Mouse (Mus musculus) mouse trophoblast stem cell (cell line): Measurements from ENCODE around the gene Ubfd1.
"Not testable (repeated sequence)": the region's sequence is repeated elsewhere in the genome, so short reads cannot be mapped to it uniquely, and the experiment has no call there.

Source experiments
- in situ Hi-C, 2 experiments: fragments of 300-500 bp; cut with MseI, MboI; formaldehyde crosslinking; loops; 2 replicates in 1 of 2; 3 replicates in 1 of 2; pipeline ENCODE4 v1.15.1; 2025

The Ubfd1 gene

DNA sequence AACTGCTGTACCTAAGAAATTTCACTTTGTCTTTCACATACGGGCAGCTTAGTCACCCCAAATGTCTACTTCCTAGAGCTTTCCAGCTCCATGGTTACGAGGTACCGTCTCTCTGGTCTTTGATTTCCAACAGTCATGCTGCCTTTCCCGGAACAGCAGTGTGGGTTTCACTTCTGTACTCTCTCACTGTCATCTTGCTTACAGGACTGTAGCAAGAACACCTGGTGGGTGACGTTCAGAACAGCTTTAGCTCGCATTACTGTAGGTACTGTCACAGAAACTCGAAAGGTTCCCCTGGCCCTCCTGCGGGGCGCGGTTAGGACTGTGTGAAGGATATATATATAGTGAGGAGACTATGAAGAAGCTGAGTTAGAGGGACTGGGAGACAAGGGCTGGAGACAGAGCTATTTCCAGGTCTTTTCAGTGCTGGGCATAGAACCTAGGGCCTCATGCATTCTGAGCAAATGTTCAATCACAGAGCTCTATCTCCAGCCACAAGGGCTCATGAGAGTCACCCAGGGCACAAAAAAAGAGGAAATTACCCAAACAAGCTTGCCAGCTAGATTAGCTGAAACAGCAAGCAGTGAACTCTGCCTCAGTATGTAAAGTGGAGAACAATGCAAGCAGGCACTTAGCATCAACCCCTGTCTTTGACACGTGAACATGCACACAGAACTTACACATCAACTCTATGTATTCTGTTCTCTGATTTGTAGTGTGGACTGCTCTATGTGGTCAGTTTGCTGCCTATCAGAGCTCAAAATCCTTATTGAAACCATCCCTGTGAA is 20.4 kb downstream of the Ubfd1 start:
- in situ Hi-C loops = no loop called here

DNA sequence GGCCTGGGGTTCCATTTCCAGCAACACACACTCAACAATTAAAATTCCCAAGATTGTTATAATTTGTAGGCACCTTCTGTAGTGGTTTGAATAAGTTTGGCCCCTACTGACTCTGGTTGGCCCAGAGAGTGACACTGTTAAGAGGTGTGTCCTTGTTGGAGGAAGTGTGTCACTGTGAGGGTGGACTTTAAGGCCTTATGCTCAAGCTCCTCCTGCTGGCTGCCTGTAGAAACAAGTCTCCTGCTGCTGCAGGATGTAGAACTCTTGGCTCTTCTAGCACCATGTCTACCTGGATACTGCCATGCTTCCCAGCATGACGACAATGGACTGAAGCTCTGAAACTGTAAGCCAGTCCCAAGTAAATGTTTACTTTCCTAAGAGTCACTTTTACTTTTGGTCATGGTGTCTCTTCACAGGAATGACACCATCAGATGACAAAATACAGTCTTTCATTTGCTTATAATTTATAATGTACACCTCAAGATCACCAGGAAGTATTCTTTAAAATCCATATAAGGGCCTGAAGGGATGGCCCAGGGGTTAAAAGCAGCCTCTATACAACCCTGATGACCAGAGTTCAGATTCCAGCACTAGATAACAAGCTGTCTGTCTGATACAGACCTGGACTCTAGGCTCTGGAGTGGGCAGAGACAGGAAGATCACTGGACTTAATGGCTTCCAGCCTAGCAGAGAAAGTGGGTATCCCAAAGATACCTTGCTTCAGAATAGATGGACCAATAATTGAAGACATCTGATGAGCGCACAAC is 27.8 kb downstream of the Ubfd1 start:
- in situ Hi-C loops = no loop called here

DNA sequence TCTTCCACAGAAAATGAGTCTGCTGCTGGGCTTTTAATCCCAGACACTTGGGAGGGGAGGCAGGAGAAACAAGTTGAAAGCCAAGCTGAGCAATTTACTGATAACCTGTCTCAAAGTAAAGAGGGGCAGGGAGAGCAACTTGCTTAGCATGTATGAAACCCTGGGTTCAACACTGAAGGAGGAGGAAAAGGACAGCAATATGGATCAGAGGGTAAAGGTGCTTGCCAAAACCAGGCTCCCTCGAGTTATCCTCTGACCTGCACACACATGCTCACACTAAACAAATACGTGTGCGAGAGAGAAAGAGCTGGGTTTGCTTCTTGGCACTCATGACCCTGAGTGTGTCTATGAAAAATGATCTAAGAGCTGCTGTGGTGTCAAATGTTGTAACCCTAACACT is 31.0 kb downstream of the Ubfd1 start:
- in situ Hi-C loops = no loop called here

DNA sequence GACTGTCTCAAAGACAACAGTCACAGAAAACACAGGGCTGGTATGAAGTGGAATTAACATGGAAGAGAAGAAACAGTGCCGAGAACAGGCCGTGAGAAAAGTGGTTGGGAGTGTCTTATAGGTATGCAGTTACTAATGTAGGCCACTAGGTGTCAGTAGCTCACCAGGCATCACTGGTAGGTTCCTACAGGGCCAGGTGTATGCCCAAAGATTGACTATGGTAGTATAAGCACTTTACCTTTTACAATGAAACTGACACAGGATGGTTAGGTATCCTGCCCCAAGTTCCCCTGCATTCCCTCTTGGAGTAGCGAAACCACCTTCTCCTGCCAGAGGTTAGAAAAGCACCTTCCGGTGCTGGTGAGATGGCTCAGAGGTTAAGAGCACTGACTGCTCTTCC is 32.2 kb downstream of the Ubfd1 start:
- in situ Hi-C loops = no loop called here

DNA sequence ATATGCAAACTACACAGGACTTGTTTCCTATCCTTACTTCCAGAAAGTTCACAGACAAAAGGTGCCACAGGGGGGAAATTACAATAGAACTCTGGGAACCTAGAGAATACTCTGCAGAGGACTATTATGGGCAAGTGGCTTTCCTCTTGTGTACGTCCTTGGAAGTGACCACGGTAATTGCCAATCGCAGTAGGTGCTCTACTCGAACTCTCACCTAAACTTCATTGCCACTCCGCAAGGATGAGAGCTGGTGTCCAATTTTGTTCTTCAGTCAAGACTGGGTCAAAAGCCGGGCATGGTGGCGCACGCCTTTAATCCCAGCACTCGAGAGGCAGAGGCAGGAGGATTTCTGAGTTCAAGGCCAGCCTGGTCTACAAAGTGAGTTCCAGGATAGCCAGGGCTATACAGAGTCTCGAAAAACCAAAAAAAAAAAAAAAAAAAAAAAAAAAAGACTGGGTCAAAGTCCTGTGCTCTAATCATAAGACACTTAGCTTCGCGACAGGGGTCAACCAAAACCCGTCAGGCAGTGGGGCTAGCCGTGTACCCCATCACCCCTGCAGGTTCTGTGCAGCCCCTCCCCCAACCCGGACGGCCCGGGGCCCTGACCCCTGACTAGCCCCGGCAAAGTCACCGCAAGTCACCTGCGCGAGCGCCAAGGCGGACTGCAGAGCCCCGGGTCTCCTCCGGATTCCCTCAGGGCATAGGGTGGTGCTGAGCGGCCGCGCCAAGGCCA is 34.2 kb downstream of the Ubfd1 start:
- in situ Hi-C loops = not testable (repeated sequence)

DNA sequence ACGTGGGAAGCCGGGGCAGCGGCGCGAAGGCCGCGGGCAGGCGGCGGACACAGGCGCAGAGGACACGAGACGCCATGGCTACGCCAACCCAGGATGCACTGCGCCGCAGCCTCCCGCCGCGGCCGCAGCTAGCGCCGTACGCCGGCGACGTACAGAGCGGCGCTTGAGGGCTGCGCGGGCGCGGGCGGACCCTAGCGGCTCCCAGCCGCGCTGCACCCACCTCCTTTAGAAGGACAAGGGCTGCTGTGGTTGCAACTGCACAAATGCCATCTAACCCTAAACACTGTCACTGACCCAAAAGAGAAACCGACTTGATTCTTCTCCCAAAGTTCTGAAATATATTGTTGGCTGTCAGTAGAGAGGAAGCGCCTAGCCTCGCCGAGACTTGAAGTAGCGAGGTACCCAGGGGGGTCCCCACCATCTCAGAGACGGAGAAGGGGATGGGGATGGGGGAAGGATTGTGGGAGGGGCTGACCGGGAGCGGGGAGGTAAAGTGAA is 34.8 kb downstream of the Ubfd1 start, which contains the start of gene Ndufab1:
Gene Ndufab1 (minus strand): TSS at position 140 of the 498 bp plus-strand sequence.
- in situ Hi-C loops = no loop called here

DNA sequence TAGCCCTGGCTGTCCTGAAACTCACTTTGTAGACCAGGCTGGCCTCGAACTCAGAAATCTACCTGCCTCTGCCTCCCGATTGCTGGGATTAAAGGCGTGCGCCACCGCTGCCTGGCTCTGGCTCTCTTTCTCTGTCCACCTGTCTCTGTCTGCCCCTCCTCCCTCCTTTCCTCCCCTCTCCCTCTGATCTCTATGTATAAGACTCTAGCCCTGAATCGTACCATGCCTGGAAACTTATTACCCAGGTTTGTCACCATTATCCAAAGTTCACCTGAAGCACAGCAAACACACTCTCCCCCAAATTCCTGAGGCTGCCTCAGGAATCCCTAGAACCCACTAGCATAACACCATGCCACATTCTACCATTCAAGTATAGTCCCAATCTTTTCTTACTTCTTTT is 41.2 kb downstream of the Ubfd1 start:
- in situ Hi-C loops = no loop called here

DNA sequence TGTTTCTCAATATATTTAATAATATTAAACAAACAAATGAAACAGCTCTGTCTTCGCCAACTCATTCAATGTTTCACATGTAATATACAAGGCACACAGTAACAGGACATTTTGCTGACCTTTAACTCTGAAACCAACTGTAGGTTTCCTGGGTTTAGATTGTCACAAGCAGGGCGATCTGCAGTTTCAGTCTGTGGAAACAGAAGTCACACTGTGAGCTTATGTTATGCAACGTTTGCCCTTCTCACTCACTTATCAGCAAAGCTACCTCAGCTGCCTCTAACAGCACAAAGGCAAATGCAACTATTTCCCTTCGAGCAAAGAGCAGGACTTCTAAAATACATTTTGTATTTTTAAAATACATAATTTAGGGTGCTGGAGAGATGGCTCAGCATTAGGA is 56.5 kb downstream of the Ubfd1 start:
- in situ Hi-C loops = no loop called here

DNA sequence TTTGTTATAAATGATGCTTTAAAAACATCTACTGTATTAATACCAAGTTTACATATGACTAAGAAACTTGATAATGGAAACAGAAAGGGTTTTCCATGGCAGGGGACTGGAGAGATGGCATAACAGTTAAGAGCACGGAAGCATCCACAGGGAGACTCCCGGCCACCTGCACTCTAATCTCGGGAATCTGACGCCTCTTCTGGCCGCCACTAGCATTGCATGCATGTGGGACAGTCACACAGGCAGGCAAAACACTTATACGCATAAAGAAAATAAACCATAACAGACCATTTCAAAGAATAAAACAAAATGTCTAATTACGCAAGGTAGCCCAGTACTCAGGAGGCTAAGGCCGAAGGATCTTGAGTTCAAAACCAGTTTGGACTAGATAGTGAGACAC is 58.7 kb downstream of the Ubfd1 start:
- in situ Hi-C loops = no loop called here

DNA sequence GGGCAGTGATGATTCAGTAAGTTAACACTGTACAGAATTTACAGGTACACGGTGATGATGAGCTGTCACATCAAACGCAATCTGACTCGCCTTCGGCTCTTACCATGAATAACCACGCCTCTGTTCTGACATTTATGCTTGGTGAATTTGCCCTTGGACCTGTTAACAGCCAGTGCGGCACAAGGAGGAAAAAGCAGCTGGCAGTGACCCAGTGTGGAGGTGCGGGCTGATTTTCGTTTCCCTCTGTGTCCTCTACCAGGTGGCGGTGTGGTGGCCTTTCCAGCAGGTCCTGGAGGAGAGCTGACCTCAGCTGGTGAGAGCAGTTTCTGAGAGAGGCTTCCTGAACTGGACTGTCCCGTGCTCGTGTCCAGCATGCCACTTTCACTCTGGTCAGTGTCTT is 60.0 kb downstream of the Ubfd1 start:
- in situ Hi-C loops = no loop called here
